Mouse (Mus musculus): Measurements from ENCODE around the gene Gpc3.
"Not testable (repeated sequence)": the region's sequence is repeated elsewhere in the genome, so short reads cannot be mapped to it uniquely, and the experiment has no call there.

The Gpc3 gene

DNA sequence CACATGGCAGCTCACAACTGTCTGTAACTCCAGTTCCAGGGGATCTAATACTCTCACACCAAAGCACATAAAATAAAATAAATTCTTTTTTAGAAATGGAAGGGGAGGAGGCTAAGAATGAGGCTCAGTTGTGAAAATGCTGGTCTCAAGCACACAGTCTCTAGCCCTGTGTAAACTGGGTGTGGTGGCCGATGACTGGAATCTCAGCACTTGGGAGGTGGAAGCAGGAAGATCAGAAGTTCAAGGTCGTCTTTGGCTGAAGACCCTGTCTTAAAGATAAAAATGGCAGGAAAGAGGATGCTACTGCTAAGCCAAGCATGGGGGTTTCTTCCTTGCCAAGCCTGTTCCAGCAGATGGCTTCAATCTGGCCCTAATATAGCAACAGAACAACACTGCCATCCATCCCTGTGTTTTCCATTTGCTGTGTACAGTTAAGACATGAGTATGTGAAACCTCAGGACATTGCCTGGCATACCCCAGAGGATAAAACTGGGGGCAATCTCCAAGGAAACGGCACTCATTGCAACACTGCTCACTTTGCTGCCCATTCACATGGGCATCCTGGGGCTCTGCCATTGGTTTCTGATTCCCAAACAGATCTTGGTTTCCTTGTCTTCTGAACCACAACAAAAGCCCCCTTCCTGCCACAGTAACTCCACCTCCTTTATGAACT is 334.9 kb downstream of the Gpc3 start:
- no peak for DNase-seq (ENCODE audit: low spot score)

DNA sequence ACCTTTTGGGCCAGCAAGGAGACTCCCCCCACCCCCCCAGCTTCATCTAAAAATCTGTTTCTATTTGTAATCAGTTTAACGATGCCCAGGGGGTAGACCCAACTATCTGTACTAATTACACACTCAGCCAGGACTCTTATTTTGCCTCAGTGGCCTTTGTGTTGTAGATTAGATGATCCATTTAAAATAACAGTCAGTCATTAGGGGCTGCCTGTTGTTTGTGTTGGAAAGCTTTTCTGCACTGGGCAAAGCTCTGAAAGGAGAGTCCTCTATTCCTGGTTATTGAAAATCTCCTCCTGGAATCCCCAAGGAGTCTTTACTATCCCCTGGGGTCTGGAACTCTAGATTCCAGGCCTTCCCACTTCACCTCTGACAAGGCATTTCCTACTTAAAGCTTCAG is 336.2 kb downstream of the Gpc3 start:
- no peak for DNase-seq (ENCODE audit: low spot score)

DNA sequence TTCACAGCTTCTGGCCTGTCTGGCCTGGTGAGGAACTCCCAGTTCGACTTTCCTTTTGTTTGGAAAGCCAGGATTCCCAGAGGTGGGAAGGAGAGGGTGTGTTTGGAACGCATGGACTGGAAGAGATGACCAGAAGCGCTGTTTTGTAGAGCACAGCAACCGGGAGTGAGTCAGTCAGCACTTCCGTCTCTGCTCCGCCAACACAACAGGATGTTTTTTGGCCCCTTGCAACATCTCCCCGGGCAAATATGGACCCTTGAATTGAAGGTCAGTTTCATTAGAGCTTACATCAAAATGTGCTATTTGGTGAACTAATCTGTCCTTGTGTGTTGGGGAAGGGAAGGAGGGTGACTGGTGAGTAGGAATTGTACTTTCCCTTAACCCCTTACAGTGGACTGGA is 340.7 kb downstream of the Gpc3 start:
- DNase-seq (ENCODE audit: low spot score) = no peak

DNA sequence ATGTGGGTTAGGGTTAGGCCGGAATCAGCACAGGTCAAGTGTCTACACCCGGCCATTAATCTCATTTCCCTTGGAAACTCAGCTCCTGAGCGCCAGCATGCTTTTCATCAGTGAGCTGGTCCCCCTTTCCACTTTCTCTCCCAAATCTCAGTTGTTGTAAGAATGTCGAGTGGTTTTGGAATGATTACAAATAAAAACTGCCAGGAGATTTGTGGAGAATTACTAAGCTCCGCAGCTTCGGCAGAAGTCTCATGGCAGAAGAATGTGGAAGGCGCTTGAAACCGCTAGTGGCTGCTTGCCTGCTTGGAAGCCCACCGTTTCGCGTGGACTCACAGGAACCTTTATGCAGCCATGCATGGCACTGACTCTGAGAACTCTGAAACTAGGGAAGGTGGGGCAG is 351.8 kb downstream of the Gpc3 start:
- DNase-seq (ENCODE audit: low spot score) = no peak

DNA sequence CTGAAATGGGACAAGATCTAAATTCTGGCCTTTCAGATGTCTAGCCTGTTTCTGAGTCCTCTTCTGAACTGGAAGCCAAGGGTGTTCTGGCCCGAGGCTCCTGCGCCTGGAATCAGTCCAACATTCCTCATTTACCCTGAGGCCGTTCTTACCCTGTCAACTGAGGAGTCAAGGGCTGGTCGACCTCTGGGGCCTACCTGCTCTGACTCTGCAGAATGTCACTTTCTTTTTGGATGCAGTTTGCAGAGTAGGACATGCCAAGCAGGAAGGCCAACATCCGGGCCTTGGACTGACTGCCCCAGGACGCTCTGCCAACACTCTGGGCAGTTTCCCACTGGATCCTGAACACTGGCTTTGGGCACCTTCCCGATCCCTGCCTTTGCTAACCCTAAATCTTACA is 352.2 kb downstream of the Gpc3 start:
- no peak for DNase-seq (ENCODE audit: low spot score)

DNA sequence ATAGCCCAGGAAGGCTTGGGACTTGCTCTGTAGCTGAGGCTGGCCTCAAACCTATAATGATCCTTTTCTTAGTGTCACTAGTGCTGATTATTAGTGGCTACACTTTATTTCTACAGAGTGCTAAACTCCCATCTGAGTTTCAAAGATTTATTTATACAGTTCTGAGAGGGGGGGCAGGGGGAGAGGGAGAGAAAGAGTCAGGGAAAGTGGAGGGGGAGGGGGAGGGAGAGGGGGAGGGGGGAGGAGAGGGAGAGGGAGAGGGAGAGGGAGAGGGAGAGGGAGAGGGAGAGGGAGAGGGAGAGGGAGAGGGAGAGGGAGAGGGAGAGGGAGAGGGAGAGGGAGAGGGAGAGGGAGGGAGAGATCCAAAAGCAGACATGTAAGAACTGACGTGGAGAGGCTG is 354.0 kb downstream of the Gpc3 start:
- not testable (repeated sequence) for DNase-seq (ENCODE audit: low spot score)

DNA sequence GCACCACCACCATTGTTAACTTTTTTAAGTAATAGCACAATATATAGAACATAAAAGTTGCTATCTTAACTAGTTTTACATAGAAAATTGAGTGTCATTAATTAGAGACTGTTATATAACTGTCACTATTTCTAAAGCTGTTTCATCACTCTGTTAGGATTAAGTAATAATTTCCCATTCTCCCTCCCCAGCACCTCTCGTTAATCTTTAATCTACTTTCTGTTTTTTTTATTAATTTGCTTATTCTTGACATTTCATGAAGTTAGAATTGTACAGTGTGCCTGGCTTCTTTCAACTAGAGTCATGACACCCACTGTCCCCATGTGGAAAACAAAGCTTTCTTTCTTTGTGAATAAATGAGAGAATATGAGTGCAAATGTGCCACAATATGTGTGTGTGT is 359.2 kb downstream of the Gpc3 start:
- no peak for DNase-seq (ENCODE audit: low spot score)

DNA sequence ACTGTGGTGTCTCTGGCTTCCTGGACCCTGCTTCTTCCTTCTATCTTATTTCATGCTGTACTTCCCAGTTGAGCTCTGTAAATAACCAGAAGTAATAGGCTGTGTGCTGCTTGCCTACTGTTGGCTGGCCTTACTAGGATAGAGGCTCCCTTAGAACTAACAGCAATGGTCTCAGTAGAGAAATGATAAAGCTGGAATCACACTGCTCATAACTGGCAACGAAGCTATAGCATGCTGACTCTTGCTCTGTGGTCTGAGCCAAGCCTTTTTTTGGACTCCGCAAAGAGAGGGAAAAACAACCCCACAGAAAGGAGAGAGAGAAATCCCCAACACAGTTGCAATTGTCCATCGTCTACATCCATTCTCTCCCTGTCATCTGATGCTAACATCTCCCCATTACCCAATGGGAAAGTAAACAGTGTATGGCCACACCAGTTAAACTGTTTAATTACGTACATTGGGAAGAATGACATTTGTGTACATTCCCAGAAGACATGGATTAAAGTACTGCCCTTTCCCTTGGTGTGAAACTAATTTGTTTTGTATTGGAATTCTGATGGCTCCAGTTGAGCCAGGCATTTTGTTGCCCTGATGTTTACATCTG is 368.0 kb downstream of the Gpc3 start:
- no peak for DNase-seq (ENCODE audit: low spot score)

DNA sequence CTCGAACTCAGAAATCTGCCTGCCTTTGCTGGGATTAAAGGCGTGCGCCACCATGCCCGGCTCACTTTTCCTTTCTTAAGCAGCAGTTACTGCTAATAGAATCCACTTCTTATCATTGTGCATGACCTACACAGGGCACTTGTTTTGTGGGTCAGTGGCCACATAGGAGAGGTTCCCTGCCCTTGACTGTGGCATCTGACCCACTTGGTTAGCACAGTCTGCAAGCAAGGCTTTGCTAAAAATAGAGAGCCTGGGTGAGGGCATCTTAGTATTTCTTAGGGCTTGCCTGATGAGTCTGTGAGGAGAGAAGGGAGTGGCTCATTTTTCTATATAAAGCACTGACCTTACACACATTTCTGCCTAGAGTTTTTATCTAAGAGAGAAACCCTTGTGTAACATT is 376.3 kb downstream of the Gpc3 start:
- DNase-seq (ENCODE audit: low spot score) = no peak

DNA sequence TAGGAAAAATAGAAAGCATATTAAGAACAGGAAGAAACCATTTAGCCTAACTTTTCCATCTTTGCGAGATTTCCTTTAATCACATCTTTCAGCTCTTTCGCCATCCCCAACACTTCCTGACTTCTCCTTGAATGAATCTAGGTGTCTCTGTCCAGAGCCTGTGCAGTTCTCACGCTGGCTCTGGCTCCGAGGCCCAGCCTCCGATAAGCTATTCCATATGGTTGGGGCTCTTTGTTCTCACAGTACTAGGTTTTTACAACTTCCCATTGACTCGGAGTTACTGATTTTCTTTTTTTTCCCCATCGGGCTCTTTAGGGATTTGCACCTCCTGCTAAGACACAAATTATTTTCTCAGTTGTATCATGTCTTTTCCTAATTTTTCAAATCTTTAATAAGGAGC is 381.8 kb downstream of the Gpc3 start:
- peak; percentile 30 for DNase-seq (ENCODE audit: low spot score)

DNA sequence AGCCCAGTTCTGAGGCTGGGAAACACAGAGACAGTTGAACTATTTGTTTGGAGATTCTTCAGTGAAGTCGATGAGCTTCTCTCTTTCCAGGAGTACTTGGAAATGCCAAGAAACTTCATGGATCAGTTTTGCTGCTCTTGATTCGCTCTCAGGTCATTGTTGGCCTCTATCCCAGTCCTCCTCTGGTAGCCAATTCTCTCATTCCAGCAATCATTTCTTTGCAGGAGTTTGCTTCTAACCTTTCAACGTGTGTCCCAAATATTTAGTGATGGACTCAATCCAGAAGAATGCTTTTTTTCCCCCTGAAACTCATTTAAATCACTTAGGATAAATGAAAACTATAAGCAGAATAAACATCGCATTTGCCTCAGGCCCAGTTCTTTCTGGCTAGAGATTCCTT is 383.0 kb downstream of the Gpc3 start:
- no peak for DNase-seq (ENCODE audit: low spot score)

Measured in embryo, embryonic 10.5 days (tissue).